Mouse (Mus musculus) common myeloid progenitor, adult 5-6 weeks (primary cell): ENCODE results near the gene Gramd1a. TPM values are rescaled to one million over a fixed set of nuclear protein-coding genes. Genes with fewer than 3 reads are reported as not detected.

ENCODE experiments used
- ATAC-seq: replicated peaks from 2 replicates; pipeline ENCODE4 v1.8.0; 2016; ENCODE audit warnings: low read depth, mild to moderate bottlenecking, moderate TSS enrichment, inconsistent platforms; ENCODE audit not compliant: poor library complexity, severe bottlenecking
- total RNA-seq: library from RNA; stranded (forward); fragments of 200-1000, 187-1606 nt; gene quantifications from 2 replicates; pipeline ENCODE4 v1.2.3, GENCODE M21; 2017

The Gramd1a gene
- total RNA-seq, 1 experiment from 2014 or later = 30.8 TPM

GRCm38 (mm10) chr7:31125116-31125515 is 30.6 kb downstream of the Gramd1a start:
- ATAC-seq = peak; percentile 24

GRCm38 (mm10) chr7:31124381-31124780 is 31.3 kb downstream of the Gramd1a start:
- no peak for ATAC-seq

GRCm38 (mm10) chr7:31123697-31124096 is 32.0 kb downstream of the Gramd1a start:
- no peak for ATAC-seq

GRCm38 (mm10) chr7:31122641-31123631 is 32.8 kb downstream of the Gramd1a start:
- no peak for ATAC-seq

DNA sequence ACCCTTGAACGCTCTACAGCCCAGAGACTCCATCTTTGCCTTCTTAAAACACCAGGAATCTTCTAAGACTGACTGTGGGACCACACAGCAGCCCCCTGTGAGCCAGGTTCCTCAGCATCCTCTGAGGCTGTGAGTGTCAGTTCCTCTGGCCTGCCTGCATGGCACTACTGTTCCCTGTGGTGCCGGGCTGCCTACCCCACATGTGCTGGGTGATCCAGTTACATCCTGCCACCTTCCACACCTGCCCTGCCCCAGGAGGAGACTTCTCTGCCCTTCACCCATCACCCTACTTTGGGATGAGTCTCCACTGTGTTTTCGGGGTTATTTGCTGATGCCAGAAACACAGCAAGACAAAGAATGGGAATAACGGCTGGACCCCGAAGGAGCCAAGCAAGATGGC is 36.1 kb downstream of the Gramd1a start:
- no peak for ATAC-seq

DNA sequence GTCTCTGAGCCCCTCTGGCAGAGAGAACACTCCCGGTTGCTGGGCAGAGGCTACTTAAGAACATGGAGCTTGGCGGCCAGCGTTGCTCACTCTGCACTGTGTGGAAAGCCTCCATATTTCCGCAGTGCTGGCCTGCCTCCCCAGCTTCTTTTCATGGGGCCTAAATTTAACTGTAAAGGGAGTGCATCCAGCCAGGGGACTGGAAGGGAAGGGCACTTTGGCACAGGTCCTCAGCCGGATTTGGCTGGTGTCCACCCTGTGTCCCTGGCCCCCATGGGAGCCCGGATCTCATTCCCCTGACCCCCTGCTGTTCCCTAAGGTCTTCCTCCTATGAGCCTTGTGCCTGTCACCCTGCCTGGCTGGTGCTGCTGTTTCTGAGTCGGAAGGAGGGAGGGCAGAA is 37.2 kb downstream of the Gramd1a start:
- ATAC-seq = no peak

DNA sequence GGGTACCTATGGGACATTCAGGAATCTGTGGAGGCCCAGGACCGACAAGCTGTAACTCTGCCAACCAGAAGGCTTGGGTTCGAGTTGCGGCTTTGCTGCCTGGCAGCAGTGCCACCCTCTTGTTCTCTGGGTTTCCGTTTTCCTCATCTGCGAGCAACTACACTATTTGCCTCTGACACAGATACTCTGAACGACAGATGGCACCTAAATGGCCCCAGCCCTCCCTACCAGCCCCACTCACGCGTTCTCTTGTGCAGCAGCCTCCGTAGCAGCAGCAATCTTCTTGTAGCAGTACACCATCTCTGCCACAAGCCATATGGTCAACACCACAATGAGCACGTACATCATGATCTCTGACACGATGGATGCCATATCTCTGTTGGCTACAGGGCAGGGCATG is 38.2 kb downstream of the Gramd1a start:
- no peak for ATAC-seq

- no peak for ATAC-seq
Measured at GRCm38 (mm10) chr7:31116721-31117145, 39.0 kb downstream of the Gramd1a start.

GRCm38 (mm10) chr7:31115587-31116043 is 40.1 kb downstream of the Gramd1a start:
- peak; percentile 57 for ATAC-seq

- no peak for ATAC-seq
Measured at GRCm38 (mm10) chr7:31115182-31115581, 40.5 kb downstream of the Gramd1a start, which contains the start of gene Hpn. Hpn (minus strand) TSS chr7:31115290.

GRCm38 (mm10) chr7:31114646-31115045 is 41.0 kb downstream of the Gramd1a start:
- ATAC-seq = no peak

GRCm38 (mm10) chr7:31113800-31114199 is 41.9 kb downstream of the Gramd1a start:
- ATAC-seq = no peak

- no peak for ATAC-seq
Measured at GRCm38 (mm10) chr7:31112036-31112435, 43.7 kb downstream of the Gramd1a start.

DNA sequence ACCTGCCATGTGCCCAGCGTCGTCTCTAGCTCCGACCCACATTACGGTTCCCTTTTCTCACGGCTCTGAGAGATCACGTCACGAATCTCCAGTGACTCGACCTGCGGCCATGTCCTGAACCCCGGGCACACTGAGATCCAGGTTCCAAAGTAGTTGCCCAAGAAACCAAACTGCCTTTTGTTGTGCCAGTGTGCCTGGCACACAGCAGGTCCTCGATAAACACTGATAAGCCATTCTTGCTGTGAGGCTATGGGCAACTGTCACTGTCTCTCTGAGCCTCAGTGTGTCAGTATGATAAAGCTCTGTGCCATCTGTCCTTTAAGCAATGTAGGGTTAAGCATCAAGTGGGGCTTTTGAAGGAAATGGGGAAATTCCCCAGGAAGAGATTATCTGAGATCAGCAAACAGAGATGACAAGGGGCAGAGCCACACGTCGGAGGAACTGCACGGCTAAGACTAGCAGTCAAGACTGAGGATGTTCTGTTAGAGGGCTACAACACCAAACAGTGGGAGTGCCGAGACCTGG is 44.8 kb downstream of the Gramd1a start:
- ATAC-seq = peak; percentile 51

DNA sequence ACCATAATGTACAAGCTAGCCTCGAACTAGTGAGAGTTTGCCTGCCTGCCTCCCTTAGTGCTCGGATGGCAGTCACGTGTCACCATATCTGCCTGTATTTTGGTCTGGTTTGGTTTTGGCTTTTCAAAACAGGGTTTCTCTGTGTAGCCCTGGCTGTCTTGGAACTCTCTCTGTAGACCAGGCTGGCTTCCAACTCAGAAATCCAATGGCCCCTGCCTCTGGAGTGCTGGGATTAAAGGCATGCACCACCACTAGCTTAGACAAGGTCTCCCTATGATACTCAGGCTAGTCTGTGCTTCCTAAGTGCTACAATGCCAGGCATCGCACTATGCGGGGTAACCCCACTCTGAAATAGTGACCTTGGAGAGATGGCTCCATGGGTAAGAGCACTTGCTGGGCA is 45.9 kb downstream of the Gramd1a start:
- no peak for ATAC-seq

DNA sequence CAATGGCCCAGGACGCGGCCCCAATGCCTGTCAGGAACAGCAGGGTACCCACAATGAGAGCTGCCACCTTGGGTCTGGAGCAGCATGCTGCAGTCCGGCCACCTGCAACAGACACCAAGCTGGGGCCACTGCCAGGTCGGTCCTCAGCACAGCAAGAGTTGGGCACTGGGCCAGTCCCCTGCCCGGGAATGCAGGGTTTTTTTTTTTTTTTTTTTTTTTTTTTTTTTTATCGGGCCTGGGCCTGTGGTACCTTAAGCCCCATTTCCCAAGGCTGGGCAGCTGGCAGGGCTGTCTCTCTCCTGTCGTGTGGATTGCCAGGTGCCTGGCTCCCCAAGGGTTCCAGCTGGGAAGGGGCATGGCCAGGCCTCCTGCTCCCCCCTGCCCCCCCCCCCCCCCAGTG is 46.6 kb downstream of the Gramd1a start:
- no peak for ATAC-seq

GRCm38 (mm10) chr7:31107781-31108180 is 47.9 kb downstream of the Gramd1a start:
- no peak for ATAC-seq

GRCm38 (mm10) chr7:31106166-31106565 is 49.5 kb downstream of the Gramd1a start:
- ATAC-seq = no peak

GRCm38 (mm10) chr7:31105061-31105768 is 50.5 kb downstream of the Gramd1a start:
- peak; percentile 48 for ATAC-seq

DNA sequence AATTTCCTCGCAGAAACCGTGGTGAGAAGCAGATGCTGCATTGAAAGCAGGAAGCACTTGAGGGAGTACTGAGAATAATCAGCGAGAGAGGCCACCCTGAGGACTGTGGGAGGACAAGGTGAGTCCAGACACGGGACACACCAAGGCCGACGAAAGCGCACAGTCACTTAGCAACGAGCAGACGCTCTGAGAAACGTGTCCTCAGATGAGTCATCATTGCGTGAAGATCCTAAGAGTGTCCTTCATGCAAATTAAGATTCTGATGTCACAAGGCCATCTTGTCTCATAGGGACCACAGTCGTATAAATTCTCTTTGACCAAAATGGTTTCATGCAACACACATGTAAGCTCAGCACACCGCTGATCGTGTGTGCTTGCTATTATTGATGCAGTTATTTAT is 54.9 kb downstream of the Gramd1a start:
- ATAC-seq = no peak

DNA sequence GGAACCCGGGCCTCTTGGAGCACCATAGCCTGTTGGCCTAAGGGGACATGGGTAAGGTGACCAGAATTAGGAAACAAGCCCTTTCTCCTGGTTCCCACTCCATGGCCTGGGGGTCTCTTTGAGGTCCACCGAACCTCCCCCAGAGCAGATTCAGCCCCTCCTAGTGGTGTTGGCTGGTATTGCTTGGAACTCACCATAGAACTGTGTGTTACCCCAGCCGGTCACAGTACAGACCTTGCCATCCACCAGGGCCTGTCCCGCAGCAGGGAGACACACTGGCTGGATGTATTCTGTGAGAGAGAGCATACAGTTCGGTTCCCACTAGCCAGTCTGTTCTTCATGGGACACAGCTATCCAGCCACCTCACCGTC is 56.1 kb downstream of the Gramd1a start:
- no peak for ATAC-seq
